Mouse (Mus musculus) megakaryocyte-erythroid progenitor cell, adult 5 weeks (primary cell): ENCODE measurements around the gene Olfr1012. TPM values are rescaled to one million over a fixed set of nuclear protein-coding genes. Genes with fewer than 3 reads are reported as not detected.

ENCODE experiments used
- polyA plus RNA-seq: library from polyadenylated mRNA; stranded (reverse); fragments of >175 nt; gene quantifications from 2 replicates; pipeline ENCODE4 v1.2.3, GENCODE M21; 2012

The Olfr1012 gene
- not detected in 2 replicates for polyA plus RNA-seq

GRCm38 (mm10) chr2:85762666-85763065, at the start of gene Olfr1012:
Gene Olfr1012 (minus strand): TSS chr2:85762766.

DNA sequence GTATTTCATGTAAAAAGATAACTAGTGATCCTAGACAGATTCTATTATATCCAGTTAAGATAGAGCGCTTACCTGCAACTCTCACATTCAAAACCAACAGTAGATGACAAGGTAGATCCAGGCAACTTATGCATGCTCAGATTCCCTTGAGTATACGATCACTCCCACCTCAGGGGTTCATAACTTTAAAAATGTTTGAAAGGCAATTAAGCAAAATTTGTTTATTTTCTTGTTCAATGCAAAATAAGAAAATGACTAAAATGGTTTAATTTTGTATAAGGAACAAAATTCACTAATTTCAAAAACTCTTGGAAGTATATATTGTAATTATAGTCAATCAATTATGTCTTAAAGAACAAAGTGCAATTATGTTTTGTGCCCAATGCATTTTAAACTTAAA, 39.9 kb upstream of the Olfr1012 start, which contains the start of gene Olfr1016:
Gene Olfr1016, minus strand, starts transcription at position 101 of the 400 bp plus-strand sequence.

GRCm38 (mm10) chr2:85781717-85782116, 19.2 kb upstream of the Olfr1012 start, which contains the start of gene Olfr1015:
Gene Olfr1015 (plus strand): TSS chr2:85782017.

DNA sequence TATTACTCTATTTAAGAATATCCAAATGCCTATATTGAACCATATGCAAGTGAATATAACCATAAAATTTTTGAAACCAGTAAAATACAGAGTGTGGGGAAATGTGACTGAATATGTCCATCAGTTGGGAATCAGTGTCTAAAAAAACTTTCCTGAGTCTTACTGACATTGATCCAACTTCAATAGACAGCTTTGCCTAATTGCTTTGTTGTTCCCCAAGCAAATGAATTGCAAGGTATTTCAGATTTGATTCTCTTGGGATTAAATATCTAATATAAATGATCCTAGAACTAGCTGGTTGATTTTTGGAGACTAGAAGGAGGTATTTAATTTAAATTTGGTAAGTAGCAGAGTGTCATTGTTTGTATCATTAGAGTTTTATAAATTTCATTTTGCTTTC, 9.8 kb upstream of the Olfr1012 start, which contains the start of gene Olfr1014:
Gene Olfr1014, plus strand, starts transcription at position 301 of the 400 bp plus-strand sequence.

DNA sequence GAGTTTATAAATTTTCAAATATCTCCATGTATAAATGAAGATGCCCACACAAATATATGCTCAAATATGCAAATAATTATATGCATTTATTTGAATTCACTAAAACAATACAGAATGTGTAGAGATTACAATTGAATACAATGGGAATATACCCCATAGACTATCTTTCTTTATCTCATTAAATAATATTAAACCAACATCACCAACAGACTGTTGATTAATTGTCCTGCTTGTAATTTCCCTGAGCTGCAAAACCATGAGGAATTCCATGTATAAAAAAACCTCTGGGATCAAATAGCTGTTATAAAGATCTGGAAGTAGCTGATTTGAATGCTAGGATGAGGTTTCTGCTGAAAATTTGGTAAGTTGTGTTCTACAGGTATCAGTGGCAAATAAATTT, 4.2 kb upstream of the Olfr1012 start, which contains the start of gene Olfr1013:
Gene Olfr1013, plus strand, starts transcription at position 301 of the 400 bp plus-strand sequence.

DNA sequence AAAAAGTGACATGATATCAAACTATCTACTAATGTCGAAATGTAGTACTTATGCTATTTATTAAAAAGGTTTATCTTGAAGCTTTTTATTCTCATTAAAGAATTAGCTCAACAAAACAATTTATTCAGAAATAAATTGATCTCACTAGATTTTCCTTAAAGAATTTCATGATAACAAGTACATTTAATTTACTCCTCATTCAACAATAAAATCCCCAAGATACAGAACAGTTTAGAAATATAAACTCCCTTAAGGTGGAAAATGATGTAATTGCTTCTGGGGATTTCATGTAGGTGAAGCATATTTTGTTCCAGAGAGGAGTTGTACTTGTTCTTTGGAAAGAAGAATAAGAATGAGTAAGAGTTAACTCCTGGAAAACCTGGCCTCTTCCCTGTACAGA, 47.4 kb downstream of the Olfr1012 start, which contains the start of gene Olfr1009:
Gene Olfr1009, plus strand, starts transcription at position 301 of the 400 bp plus-strand sequence.

Other genes starting within 250 kb of the Olfr1012 start
- not detected in 2 replicates for gene 4833423E24Rik, start 243.7 kb downstream of the Olfr1012 start, polyA plus RNA-seq
- not detected in 2 replicates for gene Olfr996, start 183.6 kb downstream of the Olfr1012 start, polyA plus RNA-seq
- 0.06 TPM in 1 of 2 replicates, not detected in the other for gene Olfr998, start 173.8 kb downstream of the Olfr1012 start, polyA plus RNA-seq
- gene Olfr1000, start 150.9 kb downstream of the Olfr1012 start, polyA plus RNA-seq, result not detected in 2 replicates
- not detected in 2 replicates for gene Olfr1002, start 112.1 kb downstream of the Olfr1012 start, polyA plus RNA-seq
- not detected in 2 replicates for gene Olfr154, start 98.3 kb downstream of the Olfr1012 start, polyA plus RNA-seq
- gene Olfr1006, start 84.0 kb downstream of the Olfr1012 start, polyA plus RNA-seq, result not detected in 2 replicates
- not detected in 2 replicates for gene Olfr1008, start 73.3 kb downstream of the Olfr1012 start, polyA plus RNA-seq
- not detected in 2 replicates for gene Olfr1009, start 47.3 kb downstream of the Olfr1012 start, polyA plus RNA-seq
- not detected in 2 replicates for gene Olfr1013, start 4.3 kb upstream of the Olfr1012 start, polyA plus RNA-seq
- not detected in 2 replicates for gene Olfr1014, start 9.9 kb upstream of the Olfr1012 start, polyA plus RNA-seq
- gene Olfr1015, start 19.3 kb upstream of the Olfr1012 start, polyA plus RNA-seq, result not detected in 2 replicates
- not detected in 2 replicates for gene Olfr1016, start 39.8 kb upstream of the Olfr1012 start, polyA plus RNA-seq
- gene Olfr1018, start 55.7 kb upstream of the Olfr1012 start, polyA plus RNA-seq, result not detected in 2 replicates
- not detected in 2 replicates for gene Olfr1019, start 82.7 kb upstream of the Olfr1012 start, polyA plus RNA-seq
- gene Olfr1020, start 84.3 kb upstream of the Olfr1012 start, polyA plus RNA-seq, result not detected in 2 replicates
- not detected in 2 replicates for gene Olfr1022, start 105.8 kb upstream of the Olfr1012 start, polyA plus RNA-seq
- gene Olfr1023, start 122.9 kb upstream of the Olfr1012 start, polyA plus RNA-seq, result not detected in 2 replicates
- gene Olfr1024, start 142.3 kb upstream of the Olfr1012 start, polyA plus RNA-seq, result not detected in 2 replicates
- gene Olfr1025-ps1, start 152.4 kb upstream of the Olfr1012 start, polyA plus RNA-seq, result not detected in 2 replicates
- not detected in 2 replicates for gene Olfr1026, start 158.8 kb upstream of the Olfr1012 start, polyA plus RNA-seq
- gene Olfr1028, start 187.7 kb upstream of the Olfr1012 start, polyA plus RNA-seq, result not detected in 2 replicates
- not detected in 2 replicates for gene Olfr1029, start 211.1 kb upstream of the Olfr1012 start, polyA plus RNA-seq
- gene Olfr1030, start 216.5 kb upstream of the Olfr1012 start, polyA plus RNA-seq, result not detected in 2 replicates
- not detected in 2 replicates for gene Olfr1031, start 227.5 kb upstream of the Olfr1012 start, polyA plus RNA-seq
- not detected in 2 replicates for gene Olfr1032, start 242.8 kb upstream of the Olfr1012 start, polyA plus RNA-seq